Mouse (Mus musculus) hindbrain, embryonic 10.5 days (tissue): ENCODE results near the gene Snai1. TPM values are rescaled to one million over a fixed set of nuclear protein-coding genes. Genes with fewer than 3 reads are reported as not detected.

Experiments used
- DNase-seq: peaks from one replicate; pipeline ENCODE4 v3.0.0-alpha.2; 2017; ENCODE audit warnings: low spot score
- H3K27ac ChIP-seq: fragments of 300-500 bp; sonication (generic); 2 replicates; pipeline ENCODE4 v1.5.1; 2016; ENCODE audit warnings: mild to moderate bottlenecking, moderate library complexity
- H3K27me3 ChIP-seq: fragments of 300-500 bp; sonication (generic); 2 replicates; pipeline ENCODE4 v1.6.1; 2016; ENCODE audit warnings: mild to moderate bottlenecking; ENCODE audit not compliant: poor library complexity, insufficient read depth, severe bottlenecking
- H3K36me3 ChIP-seq: fragments of 300-500 bp; sonication (generic); 2 replicates; pipeline ENCODE4 v1.6.1; 2016; ENCODE audit warnings: mild to moderate bottlenecking, moderate library complexity
- H3K4me1 ChIP-seq: fragments of 300-500 bp; sonication (generic); replicated peaks from 2 replicates; pipeline ENCODE4 v1.6.1; 2016; ENCODE audit warnings: mild to moderate bottlenecking
- H3K4me3 ChIP-seq: fragments of 300-500 bp; sonication (generic); 2 replicates; pipeline ENCODE4 v1.5.1; 2016; ENCODE audit warnings: mild to moderate bottlenecking, moderate library complexity
- H3K9me3 ChIP-seq: fragments of 300-500 bp; sonication (generic); 2 replicates; pipeline ENCODE4 v1.6.1; 2016; ENCODE audit warnings: mild to moderate bottlenecking, moderate library complexity
- WGBS: fragments of 180-500 bp; shearing (Covaris S2); methylation state at CpG from one replicate; pipeline ENCODE4 v1.1.7; 2016; 5-methylcytosine and 5-hydroxymethylcytosine counted together
- polyA plus RNA-seq: library from polyadenylated mRNA; unstranded; fragments of >200 nt; fragmentation: Nextera tagmentation; extraction: Ambion mirVana; gene quantifications from 2 replicates; pipeline ENCODE4 v1.2.1, GENCODE M21; 2016

The Snai1 gene
- polyA plus RNA-seq: 45.3 and 45.5 TPM in 2 replicates

DNA sequence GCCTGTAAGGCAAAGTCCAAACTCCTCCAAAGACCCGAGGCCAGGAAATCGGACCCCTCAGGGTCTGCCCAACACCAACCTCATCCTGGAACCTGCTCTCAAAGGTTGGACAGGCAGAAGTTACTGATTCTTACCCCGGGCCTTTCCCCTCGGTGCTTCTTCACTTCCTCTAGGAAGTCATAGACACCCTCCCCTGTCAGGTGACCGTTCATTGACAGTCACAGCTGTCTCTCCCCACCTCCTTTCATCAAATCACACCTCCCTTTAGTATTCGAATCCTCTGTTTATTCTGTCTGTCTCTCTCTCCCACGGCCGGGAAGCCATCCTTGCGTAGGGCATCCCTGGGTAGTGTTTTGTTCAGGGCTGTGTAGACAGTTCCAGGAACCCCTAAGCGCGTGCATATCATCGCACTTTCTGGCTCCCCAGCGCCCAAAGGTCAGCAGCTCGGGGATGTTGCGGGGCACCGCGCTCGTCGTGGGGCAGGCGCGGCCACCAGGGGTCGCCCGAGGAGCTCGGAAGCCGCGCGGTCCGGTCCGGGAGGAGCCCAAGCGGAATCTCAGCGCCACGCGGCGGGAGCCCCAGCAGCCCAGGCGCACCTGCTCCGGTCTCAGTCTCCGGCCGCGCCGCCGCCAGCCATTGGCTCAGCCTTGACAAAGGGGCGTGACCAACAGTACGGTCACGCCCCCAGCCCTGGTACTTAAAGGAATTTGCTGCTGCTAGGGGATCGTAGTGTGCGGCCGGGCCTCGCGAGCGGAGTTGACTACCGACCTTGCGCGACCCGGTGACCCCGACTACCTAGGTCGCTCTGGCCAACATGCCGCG, at the start of gene Snai1:
Gene Snai1, plus strand, starts transcription at position 720 of the 822 bp plus-strand sequence.
- Histone ChIP-seq H3K4me1 (peaks cover 60% of the 10 kb centered on the region), H3K36me3 (peaks cover 15% of the 10 kb centered on the region), H3K27ac (peak within 1 kb of the TSS; percentile 75), H3K9me3 (no peaks in the 10 kb centered on the region), H3K4me3 (peak within 1 kb of the TSS; percentile 56), H3K27me3 (peaks cover 92% of the 10 kb centered on the region)
- DNase-seq: peak; percentile 95
- WGBS: 1% methylated on average over 58 of the region's 58 CpGs

DNA sequence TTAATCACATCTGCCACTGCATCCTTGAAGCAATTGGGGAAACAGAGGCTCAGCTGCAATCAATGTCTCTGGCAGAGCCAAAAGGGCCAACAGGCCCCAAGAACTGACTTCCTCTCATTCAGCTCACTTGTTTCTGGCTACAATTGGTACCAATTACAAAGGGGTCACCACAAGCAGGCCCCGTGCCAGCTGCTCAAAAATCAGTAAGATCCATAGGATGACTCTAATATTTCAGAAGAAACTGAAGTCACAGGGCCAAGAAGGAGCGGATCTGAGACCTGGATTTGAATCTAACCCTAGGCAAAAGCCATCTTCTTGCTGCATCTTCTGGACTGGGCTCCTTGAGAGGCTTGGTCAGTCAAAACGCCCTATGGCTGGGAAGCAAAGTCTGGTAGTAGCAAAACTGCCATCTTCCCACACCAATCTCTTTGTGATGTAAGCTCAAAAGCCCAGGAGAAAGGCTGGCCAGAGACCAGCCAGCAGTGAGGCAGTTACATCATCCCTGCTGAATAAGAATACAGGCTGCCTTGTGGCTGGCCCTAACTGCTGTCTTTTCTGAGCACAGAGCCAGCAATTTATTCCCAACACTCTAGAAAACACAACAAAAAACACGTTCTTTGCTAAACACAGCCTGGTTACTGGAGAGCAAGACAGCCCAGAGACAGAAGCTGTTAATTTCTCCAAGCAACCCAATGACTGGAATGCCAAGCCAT, 47.0 kb upstream of the Snai1 start:
- no peak for DNase-seq
- WGBS: 82% methylated on average over 4 of the region's 4 CpGs
- H3K36me3 ChIP-seq: peaks cover 32% of the 10 kb centered on the region
- H3K27ac ChIP-seq: no peak overlapping the region
- no peaks in the 10 kb centered on the region for H3K9me3 ChIP-seq
- peaks cover 29% of the 10 kb centered on the region for H3K4me1 ChIP-seq
- peak overlapping the region; percentile 86 for H3K4me3 ChIP-seq
- no peaks in the 10 kb centered on the region for H3K27me3 ChIP-seq

DNA sequence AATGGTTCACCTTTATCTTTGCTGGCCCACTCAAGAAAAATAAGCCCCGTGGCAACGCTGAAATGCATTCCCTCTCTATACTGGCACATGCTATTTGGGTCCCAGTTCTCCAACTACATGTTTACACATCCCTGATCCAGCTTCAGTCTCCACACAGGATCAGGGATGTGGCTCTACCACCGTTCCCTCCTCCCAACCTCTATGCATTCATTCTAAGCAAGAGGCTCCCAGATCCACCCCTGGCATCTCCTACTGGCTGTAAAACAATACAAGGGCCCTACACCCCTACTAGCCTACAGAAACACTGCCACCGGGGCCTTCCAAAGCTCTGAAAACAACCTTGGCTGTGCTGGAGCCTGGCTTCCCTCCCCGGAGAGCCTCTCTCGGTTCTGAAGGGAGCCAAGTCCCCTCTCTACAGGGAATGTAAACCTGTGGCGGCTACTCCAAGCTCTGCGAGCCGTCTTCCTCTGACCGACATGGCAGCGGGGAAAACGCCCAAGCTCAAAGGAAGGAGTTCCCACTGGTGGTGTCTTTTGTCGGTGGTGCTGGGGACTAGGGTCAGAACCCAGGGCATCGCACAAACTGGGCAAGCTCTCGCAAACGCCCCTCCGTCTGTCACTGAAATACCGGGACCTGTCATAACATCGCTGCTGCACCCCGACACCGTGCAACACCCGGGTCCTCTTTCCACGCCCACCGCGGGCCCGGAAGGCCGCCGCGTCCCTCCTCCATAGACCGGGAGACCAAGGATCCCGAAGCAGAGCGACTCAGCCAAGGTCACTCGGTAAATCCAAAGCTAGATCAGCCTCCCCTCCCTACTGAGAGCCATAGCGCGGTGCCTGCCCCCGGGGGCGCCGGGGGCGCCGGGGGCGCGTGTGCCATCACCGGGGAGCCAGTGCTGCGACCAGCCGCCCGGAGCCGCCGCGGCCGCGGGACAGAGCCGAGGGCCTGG, 46.0 kb upstream of the Snai1 start, which contains the start of gene Rnf114:
Gene Rnf114, plus strand, starts transcription at position 889 of the 952 bp plus-strand sequence.
- no peaks in the 10 kb centered on the region for H3K9me3 ChIP-seq
- H3K27ac ChIP-seq: peak within 1 kb of the TSS; percentile 98
- H3K36me3 ChIP-seq: peaks cover 27% of the 10 kb centered on the region
- no peaks in the 10 kb centered on the region for H3K27me3 ChIP-seq
- 4% methylated on average over 52 of the region's 52 CpGs for WGBS
- peak within 1 kb of the TSS; percentile 86 for H3K4me3 ChIP-seq
- no peak for DNase-seq
- peaks cover 29% of the 10 kb centered on the region for H3K4me1 ChIP-seq

DNA sequence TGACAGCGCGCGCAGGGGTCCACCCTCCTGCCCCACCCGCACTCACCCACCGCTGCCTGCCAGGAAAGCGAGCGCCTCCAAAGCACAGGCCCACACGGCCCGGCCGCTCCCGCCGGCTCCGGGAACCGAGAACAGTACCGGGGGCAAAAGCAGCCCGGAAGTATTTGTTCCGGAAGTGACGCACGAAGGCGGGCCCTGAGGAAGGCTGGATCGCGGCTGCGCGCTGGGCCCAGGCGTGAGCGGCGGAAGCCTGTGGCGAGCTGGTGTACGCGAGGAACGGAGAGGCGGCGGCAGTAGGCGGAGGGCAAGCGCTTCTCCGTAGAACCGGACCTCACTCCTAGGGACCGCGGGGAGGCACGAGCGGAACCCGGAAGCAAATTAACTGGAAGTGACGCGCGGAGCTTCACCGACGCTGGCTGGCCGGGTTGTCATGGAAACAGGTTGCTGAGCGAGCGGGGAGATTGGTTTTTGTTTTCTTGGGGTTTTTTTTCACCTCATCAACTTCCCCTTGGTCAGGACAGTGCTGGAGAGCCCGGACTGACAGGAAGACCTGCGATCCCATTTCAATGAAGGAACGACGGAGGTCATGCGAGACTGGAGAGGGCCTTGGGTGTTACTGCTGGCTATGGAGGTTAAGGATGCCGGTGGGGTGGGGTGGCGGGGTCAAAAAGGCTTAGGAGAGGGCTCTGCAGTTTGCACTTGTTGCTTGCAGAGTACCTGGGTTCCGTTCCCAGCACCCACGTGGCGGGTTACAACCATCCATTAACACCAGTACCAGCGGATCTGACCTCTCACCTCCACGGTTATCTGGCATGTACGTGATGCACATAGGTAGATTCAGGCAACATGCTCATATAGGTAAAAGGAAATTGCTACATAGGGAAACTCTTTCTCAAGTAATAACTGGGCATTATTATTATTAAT, 45.0 kb upstream of the Snai1 start, which contains the start of gene Spata2:
Gene Spata2, minus strand, starts transcription at position 175 of the 924 bp plus-strand sequence.
- 2% methylated on average over 63 of the region's 63 CpGs for whole genome bisulfite sequencing
- no peaks in the 10 kb centered on the region for H3K27me3 ChIP-seq
- H3K36me3 ChIP-seq: peaks cover 20% of the 10 kb centered on the region
- DNase-seq: peak; percentile 91
- peaks cover 29% of the 10 kb centered on the region for H3K4me1 ChIP-seq
- H3K4me3 ChIP-seq: peak within 1 kb of the TSS; percentile 86
- H3K9me3 ChIP-seq: no peaks in the 10 kb centered on the region
- H3K27ac ChIP-seq: peak within 1 kb of the TSS; percentile 98

DNA sequence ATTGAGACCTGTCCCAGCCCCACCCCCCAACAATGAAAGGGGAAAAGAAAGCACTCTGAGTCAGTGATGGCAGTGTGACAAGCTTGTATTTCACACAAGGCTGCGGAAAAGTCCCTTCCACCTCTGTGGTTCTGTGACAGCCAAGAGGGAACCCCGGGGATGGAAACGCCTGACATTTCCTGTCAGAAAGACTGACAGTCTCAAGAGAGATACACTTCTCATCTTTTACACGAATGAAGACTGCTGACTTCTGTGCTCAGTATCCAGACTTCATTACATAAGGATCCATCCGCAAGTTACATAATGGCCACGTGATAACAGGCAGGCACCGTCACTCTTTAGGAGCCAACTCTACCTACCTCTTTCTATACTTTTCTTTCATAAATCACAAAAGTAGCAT, 41.6 kb upstream of the Snai1 start:
- Histone ChIP-seq H3K4me1 (peaks cover 19% of the 10 kb centered on the region), H3K36me3 (peaks cover 13% of the 10 kb centered on the region), H3K27me3 (no peaks in the 10 kb centered on the region), H3K9me3 (no peaks in the 10 kb centered on the region), H3K4me3 (no peak overlapping the region), H3K27ac (no peak overlapping the region)
- DNase-seq: no peak
- WGBS: 86% methylated on average over 7 of the region's 7 CpGs

DNA sequence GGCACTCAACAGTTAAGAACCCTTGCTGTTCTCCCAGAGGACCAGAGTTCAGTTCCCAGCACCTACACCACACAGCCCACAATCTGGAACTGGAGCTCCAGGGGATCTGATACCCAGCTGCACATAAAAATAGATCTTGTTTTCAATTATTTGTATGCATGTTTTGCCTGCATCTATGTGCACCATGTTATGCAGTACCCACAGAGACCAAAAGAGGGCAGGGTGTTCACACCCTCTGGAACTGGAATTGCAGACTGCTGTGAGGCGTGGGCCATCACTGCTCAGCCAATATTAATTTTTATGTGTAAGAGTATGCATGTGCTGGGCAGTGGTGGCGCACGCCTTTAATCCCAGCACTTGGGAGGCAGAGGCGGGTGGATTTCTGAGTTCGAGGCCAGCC, 40.7 kb upstream of the Snai1 start:
- DNase-seq: peak; percentile 34
- Histone ChIP-seq H3K36me3 (peaks cover 13% of the 10 kb centered on the region), H3K27ac (no peak overlapping the region), H3K9me3 (no peaks in the 10 kb centered on the region), H3K4me1 (peaks cover 11% of the 10 kb centered on the region), H3K4me3 (no peak overlapping the region), H3K27me3 (no peaks in the 10 kb centered on the region)
- 73% methylated on average over 5 of the region's 5 CpGs for WGBS

DNA sequence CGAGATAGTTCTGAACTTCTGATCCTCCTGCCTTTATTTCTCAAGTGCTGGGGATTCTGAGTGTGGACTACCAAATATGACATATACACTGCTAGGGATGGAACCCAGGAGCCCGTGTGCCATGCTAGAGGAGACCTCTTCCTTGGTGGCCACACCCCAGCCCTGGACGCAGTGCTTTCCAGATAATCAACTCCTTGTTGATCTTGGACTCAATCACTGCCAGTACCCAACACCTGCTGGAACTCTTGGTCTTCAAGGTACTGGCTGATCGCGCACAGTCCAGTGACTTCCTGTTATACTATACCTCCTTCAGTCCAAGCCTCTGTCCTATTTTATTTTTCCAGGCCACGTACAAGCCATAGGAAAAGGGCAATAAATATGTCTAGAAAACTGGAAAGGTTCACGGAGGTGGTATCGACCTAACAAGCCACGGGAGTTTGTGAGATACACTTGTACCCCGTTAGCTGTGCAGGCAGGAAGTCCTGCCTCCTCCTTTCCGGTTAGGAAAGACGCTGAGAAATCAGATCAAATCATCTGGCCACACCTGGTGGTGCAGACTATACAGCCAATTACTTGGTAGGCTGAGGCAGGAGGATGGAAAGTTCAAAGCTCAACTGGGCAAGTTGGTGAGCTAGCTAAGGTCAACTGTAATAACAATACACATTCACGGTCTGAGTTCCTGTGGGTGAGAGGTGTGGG, 35.3 kb upstream of the Snai1 start:
- no peak for DNase-seq
- 54% methylated on average over 13 of the region's 13 CpGs for WGBS
- Histone ChIP-seq H3K36me3 (peaks cover 31% of the 10 kb centered on the region), H3K27ac (peak overlapping the region; percentile 96), H3K27me3 (no peaks in the 10 kb centered on the region), H3K4me1 (peaks cover 33% of the 10 kb centered on the region), H3K9me3 (no peaks in the 10 kb centered on the region), H3K4me3 (peak overlapping the region; percentile 82)

DNA sequence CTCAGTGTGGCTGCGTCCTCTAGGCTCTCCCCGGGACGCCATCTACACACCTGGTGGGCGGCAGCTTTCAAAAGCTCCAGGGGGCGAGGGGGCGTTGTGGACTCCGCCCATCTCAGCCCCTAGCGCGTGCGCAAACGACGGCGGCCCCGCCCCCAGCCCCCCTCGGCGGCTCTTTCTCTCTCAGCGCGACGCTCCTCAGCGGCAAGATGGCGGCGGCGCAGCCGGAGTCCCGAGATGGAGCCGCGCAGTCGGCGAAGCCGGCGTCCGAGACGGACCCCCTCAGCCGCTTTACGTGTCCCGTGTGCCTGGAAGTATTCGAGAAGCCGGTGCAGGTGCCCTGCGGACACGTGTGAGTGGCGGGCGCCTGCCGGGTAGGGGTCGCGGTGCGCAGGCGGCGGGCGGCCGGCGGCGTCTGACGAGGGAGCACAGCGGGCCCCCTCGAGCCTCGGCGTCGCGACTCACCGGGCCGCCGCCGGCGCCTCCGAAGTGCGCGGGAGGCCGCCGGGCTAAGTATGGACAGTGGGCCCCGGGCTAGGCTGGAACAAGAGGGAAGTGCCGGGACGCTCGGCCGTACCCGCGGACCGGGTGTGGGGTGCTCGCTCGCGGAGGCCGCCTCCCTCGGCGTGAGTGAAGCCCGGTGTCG, 34.6 kb upstream of the Snai1 start:
- H3K27ac ChIP-seq: peak overlapping the region; percentile 96

DNA sequence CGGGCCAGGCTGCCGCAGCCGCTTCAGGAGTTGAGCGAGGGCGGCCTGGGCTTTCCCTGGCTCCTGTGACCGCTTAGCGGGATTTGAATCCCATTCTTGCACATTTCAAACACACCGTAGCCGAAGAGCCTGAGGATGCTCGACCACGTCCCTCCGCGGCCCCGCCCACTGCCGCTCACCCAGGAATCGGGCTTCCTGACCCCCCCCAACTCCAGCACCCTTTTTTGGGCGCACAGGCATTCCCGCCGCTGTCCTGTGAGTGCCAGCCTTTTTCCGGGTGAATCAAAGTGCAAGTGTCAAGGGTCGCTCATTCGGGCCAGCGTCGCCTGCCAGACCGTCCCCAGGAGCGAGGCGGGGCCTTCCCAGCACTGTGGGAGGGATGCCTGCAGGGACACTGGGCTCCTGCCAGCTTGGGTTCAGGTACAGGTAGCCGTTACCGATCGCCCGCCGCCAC, 34.1 kb upstream of the Snai1 start:
- Histone ChIP-seq H3K27me3 (no peaks in the 10 kb centered on the region), H3K36me3 (peaks cover 43% of the 10 kb centered on the region), H3K4me1 (peaks cover 33% of the 10 kb centered on the region), H3K27ac (peak overlapping the region; percentile 96), H3K9me3 (no peaks in the 10 kb centered on the region), H3K4me3 (peak overlapping the region; percentile 82)
- peak; percentile 47 for DNase-seq
- WGBS: under 1% methylated on average over 32 of the region's 32 CpGs

More for the DNA sequence above, 34.6 kb upstream of the Snai1 start:
- DNase-seq: peak; percentile 90
- peaks cover 38% of the 10 kb centered on the region for H3K36me3 ChIP-seq
- no peaks in the 10 kb centered on the region for H3K9me3 ChIP-seq
- no peaks in the 10 kb centered on the region for H3K27me3 ChIP-seq
- H3K4me1 ChIP-seq: peaks cover 33% of the 10 kb centered on the region
- WGBS: under 1% methylated on average over 85 of the region's 85 CpGs
- peak overlapping the region; percentile 82 for H3K4me3 ChIP-seq

DNA sequence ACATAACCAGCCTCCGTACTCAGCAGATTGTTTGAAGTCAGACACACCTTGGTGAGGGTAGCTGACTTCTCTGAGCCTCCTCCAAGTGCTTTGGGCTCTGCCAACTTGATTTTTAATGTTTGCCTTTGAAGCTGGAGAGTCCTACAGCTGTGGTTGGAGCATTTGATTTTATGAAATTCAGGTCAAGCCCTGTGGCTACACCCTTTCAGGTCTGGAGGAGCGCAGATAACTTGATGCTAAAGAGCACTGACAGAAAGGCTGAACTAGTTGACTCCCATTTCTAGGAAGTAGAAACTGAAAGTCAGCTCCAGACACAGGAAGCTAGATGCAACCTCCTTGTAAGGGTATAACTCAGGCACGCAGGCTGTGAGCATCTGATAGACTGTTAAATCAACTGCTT, 32.9 kb upstream of the Snai1 start:
- Histone ChIP-seq H3K4me3 (peak overlapping the region; percentile 82; the same call in 1 of the 2 replicates), H3K9me3 (no peaks in the 10 kb centered on the region), H3K36me3 (peaks cover 55% of the 10 kb centered on the region), H3K27me3 (no peaks in the 10 kb centered on the region), H3K27ac (no peak overlapping the region), H3K4me1 (peaks cover 33% of the 10 kb centered on the region)
- WGBS: 88% methylated on average over 3 of the region's 3 CpGs
- DNase-seq: no peak
